12 mouse cellular contexts compared by ENCODE assay signal in genomic region chr13:81930266-81930665, GRCm38 (mm10).
"Had no signal": no experiment of that assay in that cellular context is flagged by ENCODE, and none has a peak within 500 bp of the region (broad histone marks: within the 10 kb centered on the region; RNA-seq: fewer than 3 reads in every experiment).

No protein-coding gene starts in this region.

- H3K9ac ChIP-seq: liver, embryonic 15.5 days; midbrain, embryonic 15.5 days; neural tube, embryonic 12.5 days had no signal

- H3K36me3 ChIP-seq: limb, embryonic 10.5 days; liver, embryonic 15.5 days; midbrain, embryonic 15.5 days; neural tube, embryonic 12.5 days had no signal

- ATAC-seq: inflammation-experienced regulatory T-cells, adult 6 months; midbrain, embryonic 15.5 days had no signal

- H3K27ac ChIP-seq: left cerebral cortex, adult 2 months; limb, embryonic 10.5 days; liver, embryonic 15.5 days; midbrain, embryonic 15.5 days; neural tube, embryonic 12.5 days had no signal

- H3K4me1 ChIP-seq: limb, embryonic 10.5 days; liver, embryonic 15.5 days; midbrain, embryonic 15.5 days; neural tube, embryonic 12.5 days had no signal

- H3K4me3 ChIP-seq: left cerebral cortex, adult 2 months; limb, embryonic 10.5 days; liver, embryonic 15.5 days; midbrain, embryonic 15.5 days; neural tube, embryonic 12.5 days had no signal

- DNase-seq: kidney, adult 8-10 months; kidney, postnatal 25 days; lung, adult 2 months; thymus, adult 2 months; thymus, postnatal 25 days had no signal

- H3K27me3 ChIP-seq: liver, embryonic 15.5 days; midbrain, embryonic 15.5 days; neural tube, embryonic 12.5 days had no signal

- H3K4me2 ChIP-seq: liver, embryonic 11.5 days; liver, embryonic 15.5 days; midbrain, embryonic 15.5 days; neural tube, embryonic 12.5 days had no signal

- H3K9me3 ChIP-seq: limb, embryonic 10.5 days; liver, embryonic 15.5 days; midbrain, embryonic 15.5 days; neural tube, embryonic 12.5 days had no signal
